Comparison of ENCODE assay signal across 8 mouse cellular contexts in genomic region chr7:30183879-30184289, GRCm38 (mm10). TPM values are rescaled to one million over a fixed set of nuclear protein-coding genes. Genes with fewer than 3 reads are reported as not detected.
A peak's percentile ranks its signal among the peaks of the same experiment; 100 is the strongest.
DNase-seq lines count a peak whose midpoint lies in the region; ATAC-seq and TF ChIP-seq lines count a peak whose summit lies in the region.

Gene Cox7a1, plus strand, starts transcription at chr7:30184144.

- ATAC-seq in forebrain, embryonic 12.5 days (ENCODE audit: low FRiP score), result peak; percentile 72

- no peak within 1 kb of the TSS for H3K9ac ChIP-seq in forebrain, embryonic 12.5 days

- H3K9me3 ChIP-seq in forebrain, embryonic 12.5 days, result no peaks in the 10 kb centered on the region

- H3K4me2 ChIP-seq in forebrain, embryonic 12.5 days, result peak within 1 kb of the TSS; percentile 48

- peaks cover 10% of the 10 kb centered on the region for H3K4me1 ChIP-seq in forebrain, embryonic 12.5 days

- intact Hi-C loops in heart, postnatal 36 days (cut with DNase I), result loop anchor here (5.0 kb wide), 1 partner anchor 33 kb away; no protein-coding TSS in a partner anchor

- 0% methylated on average over 11 of the region's 11 CpGs for WGBS in forebrain, embryonic 12.5 days

- H3K27ac ChIP-seq in forebrain, embryonic 12.5 days, result no peak within 1 kb of the TSS
- H3K27ac ChIP-seq in layer of hippocampus, adult 2 months, result peak within 1 kb of the TSS; percentile 9; the same call in 1 of the 2 replicates

- TF ChIP-seq CTCF in layer of hippocampus, adult 2 months (conservative IDR thresholded peaks at IDR 0.05), result no peak

- no peaks in the 10 kb centered on the region for H3K27me3 ChIP-seq in forebrain, embryonic 12.5 days

- H3K4me3 ChIP-seq in forebrain, embryonic 12.5 days (replicated peaks), result peak within 1 kb of the TSS; percentile 11; the same call in 1 of the 2 replicates
- H3K4me3 ChIP-seq in layer of hippocampus, adult 2 months, result peak within 1 kb of the TSS; percentile 33

- H3K36me3 ChIP-seq in forebrain, embryonic 12.5 days (replicated peaks), result peaks cover 28% of the 10 kb centered on the region

- DNase-seq in ES-CJ7 (ENCODE audit: low read depth, low spot score), result peak; percentile 97
- peak; percentile 83 for DNase-seq in c-Kit-negative CD71-positive TER-119-positive erythroid progenitor cells, embryonic 14.5 days (ENCODE audit: low read depth, low spot score)
- DNase-seq in heart, postnatal 36 days, result peak; percentile 89 to 92
- DNase-seq in layer of hippocampus, adult 2 months (ENCODE audit: low spot score in 2 of 2), result peak; percentile 40 to 44
- DNase-seq in lung, postnatal 10 days, result peak; percentile 96
- peak; percentile 66 for DNase-seq in ovary, postnatal 14 days (ENCODE audit: low spot score)
- peak; percentile 91 for DNase-seq in thymus, postnatal 14 days

RNA-seq across cellular contexts. Expression of gene Cox7a1, which starts in this region (rescaled TPM):
- polyA plus RNA-seq in forebrain, embryonic 12.5 days (2016; fragmentation: Nextera tagmentation; extraction: Ambion mirVana), result 3.0 and 3.7 TPM in 2 replicates
- total RNA-seq in heart, postnatal 36 days (2021), result 1,000 to 10,000 TPM; 2,810 to 3,153 TPM
- 1 to 10 TPM; 3.5 to 5.9 TPM for total RNA-seq in layer of hippocampus, adult 2 months (2021)

Comparison
In these comparisons a context has a peak if more than half of its experiments do, and no peak if none do; other contexts are left out.
1. RNA of gene Cox7a1 (total RNA-seq): 2,810 to 3,153 TPM in heart, postnatal 36 days; 3.5 to 5.9 TPM in layer of hippocampus, adult 2 months; every median in the first group is over 100 times any median in the second.
2. DNase-seq: peak in every context shown above with its lines; median percentile 97 in ES-CJ7; 96 in lung, postnatal 10 days; 91 in thymus, postnatal 14 days; 90 in heart, postnatal 36 days; 83 in c-Kit-negative CD71-positive TER-119-positive erythroid progenitor cells, embryonic 14.5 days; 66 in ovary, postnatal 14 days; 42 in layer of hippocampus, adult 2 months.